Mouse (Mus musculus) urinary bladder, postnatal 36 days (tissue): ENCODE results near the gene Polr3k.
A peak's percentile ranks its signal among the peaks of the same experiment; 100 is the strongest.

Experiments
- DNase-seq, 2 experiments: peaks; one replicate each; pipeline ENCODE4 v3.0.0; 2022; ENCODE audit warnings: low spot score in 2 of 2, mixed read lengths in 1 of 2

Gene Polr3k

GRCm38 (mm10) chr2:181863791-181864535, at the start of gene Polr3k:
Gene Polr3k, plus strand, starts transcription at chr2:181864337.
- DNase-seq, result peak; percentile 81 to 94

DNA sequence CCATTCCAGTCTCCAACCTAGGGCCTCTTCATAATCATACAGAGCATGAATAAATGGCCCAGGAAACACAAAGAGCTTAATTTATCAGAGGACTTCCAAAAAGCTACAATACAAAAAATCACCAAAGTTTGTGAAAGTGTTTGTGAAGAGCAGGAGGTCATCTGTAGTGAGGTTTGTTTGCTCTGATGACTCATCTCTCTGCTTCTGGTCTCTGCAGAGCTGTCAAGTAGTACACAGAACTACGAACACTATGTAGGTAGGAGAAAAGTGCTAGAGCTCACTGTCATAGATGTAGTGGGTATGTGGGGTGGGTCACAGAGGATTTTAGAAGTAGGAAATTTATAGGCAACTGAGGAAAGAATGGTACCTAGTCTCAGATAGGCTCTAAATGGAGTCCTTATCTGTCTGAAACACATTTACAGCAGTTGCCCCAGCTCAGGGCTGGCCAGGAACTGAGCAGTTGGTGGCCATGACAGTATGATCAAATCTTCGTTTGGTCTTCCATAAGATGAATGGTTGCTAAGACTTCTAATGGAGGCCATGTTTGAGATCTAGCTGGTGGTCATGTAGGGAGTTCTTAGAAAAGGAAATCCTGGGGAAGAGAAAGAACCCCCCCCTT, 35.0 kb upstream of the Polr3k start:
- DNase-seq, result no peak

DNA sequence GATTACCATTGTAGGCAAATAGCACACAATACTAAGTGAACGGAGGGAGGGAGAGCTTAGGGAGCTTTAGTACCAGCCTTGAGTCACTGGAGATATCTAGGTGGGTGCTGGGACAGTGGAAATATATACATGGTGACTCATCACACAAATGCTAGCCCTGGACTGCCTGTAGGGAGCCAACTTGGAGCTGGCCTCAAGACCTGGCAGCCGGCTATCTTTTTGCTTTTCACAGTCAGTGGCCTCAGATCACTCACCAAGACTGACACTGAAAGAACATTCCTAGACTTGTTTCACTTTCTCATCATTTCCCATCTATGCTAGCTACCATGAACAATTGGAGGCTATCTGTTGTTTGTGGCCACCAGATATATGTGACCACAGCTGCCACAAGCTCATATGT, 31.4 kb upstream of the Polr3k start:
- no peak for DNase-seq

DNA sequence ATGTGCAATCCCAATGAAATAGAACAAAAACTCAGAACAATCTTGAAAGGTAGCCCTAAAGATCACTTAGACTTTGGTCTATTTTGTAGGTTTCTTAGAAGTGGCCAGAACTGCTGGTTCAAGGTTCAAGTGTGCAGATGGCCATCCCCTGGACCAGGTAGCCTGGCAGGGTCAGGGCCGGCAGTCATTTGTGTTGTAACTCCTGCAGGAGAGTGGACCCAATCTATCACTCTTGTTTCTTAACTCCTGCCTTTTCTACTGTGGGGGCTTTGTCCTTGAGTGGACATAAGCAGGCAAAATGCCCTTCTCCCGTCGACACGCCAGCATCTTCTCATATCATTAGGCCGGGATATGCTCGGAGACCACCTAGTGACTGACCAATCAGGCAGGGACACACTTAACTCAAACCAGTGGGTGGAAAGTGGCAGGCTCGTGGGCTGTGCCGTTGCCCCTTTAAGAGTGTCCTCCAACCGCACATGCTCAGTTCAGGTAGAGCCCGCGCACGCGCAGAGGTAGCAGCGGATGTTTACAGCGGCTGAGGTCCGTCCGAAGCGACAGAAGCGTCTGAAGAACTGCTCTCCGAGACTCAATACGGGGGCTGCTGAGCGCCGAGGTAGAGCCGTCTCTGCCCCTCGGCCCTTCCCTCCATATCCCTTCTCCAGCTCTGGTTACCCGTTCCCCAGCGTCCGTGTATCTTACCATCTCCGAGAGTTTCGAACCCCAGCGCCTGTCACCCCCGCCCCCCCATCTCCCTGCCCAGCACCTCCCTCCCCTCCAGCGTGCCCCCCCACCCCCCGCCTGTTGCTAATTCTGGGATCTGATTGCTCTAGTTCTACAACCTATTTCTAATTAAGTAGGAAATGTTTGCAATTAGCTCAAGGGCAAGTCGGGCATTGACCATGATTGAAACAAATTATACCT, 26.5 kb upstream of the Polr3k start, which contains the start of gene Pcmtd2:
Gene Pcmtd2 (plus strand): TSS at position 483 of the 921 bp plus-strand sequence.
- DNase-seq, result peak; percentile 87 to 91

DNA sequence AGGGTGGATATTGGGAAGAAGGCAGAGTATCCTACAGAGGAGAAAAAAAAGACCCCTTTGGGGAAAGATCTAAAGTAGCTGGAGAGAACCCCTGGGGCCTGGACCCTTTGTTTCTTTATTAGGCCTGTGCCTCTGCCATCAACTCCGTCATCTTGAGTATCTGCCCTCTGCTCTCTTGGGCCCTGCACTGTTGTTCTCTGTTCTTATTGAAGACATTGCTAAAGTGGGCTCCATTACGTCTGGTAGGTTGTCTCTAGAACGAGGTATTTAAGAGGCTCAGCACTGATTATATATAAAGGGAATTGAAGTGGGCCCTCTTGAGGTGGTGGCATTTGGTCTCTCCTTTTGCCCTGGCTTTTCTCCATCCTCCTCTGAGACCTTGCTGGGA, 25.9 kb upstream of the Polr3k start:
- DNase-seq, result no peak

DNA sequence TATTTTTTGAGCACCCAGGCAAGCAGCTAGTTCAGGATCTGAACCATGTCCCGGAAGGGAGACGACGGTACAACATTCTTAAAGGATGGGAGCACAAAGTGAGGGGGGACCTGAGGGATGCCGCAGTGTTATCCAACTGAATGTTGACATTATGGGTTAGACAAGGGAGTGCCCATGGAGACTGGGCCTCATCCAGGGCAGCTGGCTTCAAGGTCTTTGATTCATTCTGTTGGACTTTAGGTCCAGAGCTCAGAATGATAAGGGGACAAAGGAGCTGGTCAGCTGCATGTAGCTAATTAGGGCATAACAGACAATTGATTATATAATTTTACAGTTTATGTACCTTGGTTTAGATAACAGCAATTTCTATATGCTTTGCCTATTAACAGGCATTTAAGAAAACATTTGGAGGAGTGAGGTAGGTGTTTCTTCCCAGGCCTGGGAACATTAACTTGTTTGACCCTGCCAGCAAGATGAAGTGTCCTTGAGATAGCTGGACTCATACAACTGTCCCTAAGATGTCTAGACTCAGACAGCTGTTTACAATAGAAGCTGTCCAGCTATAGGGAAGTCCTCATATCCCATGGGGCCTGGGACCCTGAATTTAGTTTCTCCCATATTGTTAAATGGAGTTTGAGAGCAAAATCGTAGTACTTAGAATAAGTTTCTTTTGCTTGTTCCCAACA, 18.3 kb upstream of the Polr3k start:
- DNase-seq, result no peak

DNA sequence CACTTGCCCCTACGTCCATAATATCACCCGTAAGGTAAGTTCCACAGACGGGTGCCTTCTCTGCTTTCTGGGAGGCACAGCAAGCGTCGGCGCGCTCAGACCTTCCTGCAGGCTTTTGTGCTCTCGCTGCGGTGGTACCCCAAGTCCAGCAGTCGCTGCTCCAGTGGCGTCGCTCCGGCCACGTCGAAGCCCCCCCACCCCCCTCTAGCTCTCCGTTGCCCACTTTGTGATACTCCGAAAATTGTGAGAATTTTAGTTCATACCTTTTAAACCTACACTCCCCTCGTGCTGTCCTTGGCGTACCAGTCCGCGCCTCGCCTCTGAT, 361 bp downstream of the Polr3k start:
- DNase-seq, result no peak

GRCm38 (mm10) chr2:181866931-181867330, 2.8 kb downstream of the Polr3k start:
- peak; percentile 47 to 66 for DNase-seq

DNA sequence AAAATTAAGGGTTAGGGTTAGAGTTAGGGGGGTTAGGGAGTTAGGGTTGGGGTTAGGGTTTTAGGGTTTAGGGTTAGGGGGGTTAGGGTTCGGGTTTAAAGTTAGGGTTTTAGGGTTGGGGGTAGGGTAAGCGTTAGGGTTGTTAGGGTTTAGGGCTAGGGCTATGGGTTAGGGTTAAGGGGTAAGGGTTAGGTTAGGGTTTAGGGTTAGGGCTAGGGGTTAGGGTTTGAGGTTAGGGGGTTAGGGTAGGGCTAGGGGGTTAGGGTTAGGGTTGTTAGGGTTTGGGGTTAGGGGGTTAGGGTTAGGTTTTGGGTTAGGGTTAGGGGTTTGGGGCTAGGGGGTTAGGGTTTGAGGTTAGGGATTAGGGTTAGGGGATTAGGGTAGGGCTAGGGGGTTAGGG, 6.9 kb downstream of the Polr3k start:
- no peak for DNase-seq

DNA sequence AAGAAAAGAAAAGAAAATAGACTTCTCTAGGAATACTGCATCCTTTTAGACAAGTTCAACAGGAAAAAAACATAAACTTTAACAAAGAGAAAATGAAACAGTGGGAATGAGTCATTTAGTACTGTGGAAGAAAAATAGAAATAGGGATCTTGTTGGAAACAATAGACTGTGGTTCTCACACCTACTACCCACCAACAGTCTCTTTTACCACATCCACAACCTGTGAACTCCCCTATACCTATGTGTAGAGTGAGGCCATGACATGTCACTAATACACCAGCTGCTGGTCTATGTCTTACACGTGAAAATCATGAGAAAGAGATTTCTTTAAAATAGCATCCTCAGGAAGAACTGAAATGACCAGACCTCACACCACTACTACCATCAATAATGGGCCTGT, 14.8 kb downstream of the Polr3k start:
- DNase-seq, result no peak

- no peak for DNase-seq
Observed at GRCm38 (mm10) chr2:181883022-181883749, 19.0 kb downstream of the Polr3k start.

- no peak for DNase-seq
Observed at GRCm38 (mm10) chr2:181917861-181918260, 53.7 kb downstream of the Polr3k start.

DNA sequence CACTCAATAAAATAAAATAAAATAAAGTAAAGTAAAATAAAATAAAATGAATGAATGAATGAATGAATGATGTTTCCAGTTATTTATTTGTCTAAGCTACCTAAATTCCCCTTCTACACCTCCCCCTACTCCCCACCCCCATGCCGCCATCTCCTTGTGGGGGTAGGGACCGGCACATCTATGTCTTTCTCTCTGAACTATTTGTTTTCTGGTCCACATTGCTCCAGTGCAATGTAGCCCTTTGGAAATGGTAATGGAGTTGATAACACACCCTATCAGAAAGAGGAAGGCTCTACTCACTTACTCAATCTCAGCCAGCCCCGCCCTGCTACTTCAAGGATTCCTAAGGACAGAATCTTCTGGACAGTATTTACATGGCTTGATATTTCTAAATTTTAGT, 54.4 kb downstream of the Polr3k start:
- no peak for DNase-seq
